Mouse (Mus musculus) liver, embryonic 11.5 days (tissue): Measurements from ENCODE around the gene Ndufb7. TPM values are rescaled to one million over a fixed set of nuclear protein-coding genes. Genes with fewer than 3 reads are reported as not detected.

ENCODE experiments used
- ATAC-seq: fragments of 200-750 bp; cut with Nextera tagmentation; replicated peaks from 2 replicates; pipeline ENCODE4 v1.8.0; 2017; ENCODE audit warnings: moderate number of reproducible peaks, mild to moderate bottlenecking, moderate TSS enrichment, moderate library complexity; ENCODE audit not compliant: low FRiP score
- DNase-seq: peaks from one replicate; pipeline ENCODE4 v3.0.0-alpha.2; 2017; ENCODE audit warnings: low spot score
- H3K27ac ChIP-seq: fragments of 300-500 bp; sonication (generic); 2 replicates; pipeline ENCODE4 v1.5.1; 2014; ENCODE audit warnings: mild to moderate bottlenecking, low read depth, low read length, control low read depth
- H3K27me3 ChIP-seq: fragments of 300-500 bp; sonication (generic); replicated peaks from 2 replicates; pipeline ENCODE4 v1.6.1; 2014; ENCODE audit warnings: low read length, mixed read lengths; ENCODE audit not compliant: control insufficient read depth, insufficient read depth
- H3K36me3 ChIP-seq: fragments of 300-500 bp; sonication (generic); 2 replicates; pipeline ENCODE4 v1.6.1; 2014; ENCODE audit warnings: mild to moderate bottlenecking, low read length, moderate library complexity, mixed read lengths; ENCODE audit not compliant: control insufficient read depth, insufficient read depth
- H3K4me1 ChIP-seq: fragments of 300-500 bp; sonication (generic); replicated peaks from 2 replicates; pipeline ENCODE4 v1.6.1; 2014; ENCODE audit warnings: low read length, mixed read lengths; ENCODE audit not compliant: control insufficient read depth, insufficient read depth
- H3K4me2 ChIP-seq: fragments of 300-500 bp; sonication (generic); 2 replicates; pipeline ENCODE4 v1.6.1; 2014; ENCODE audit warnings: mild to moderate bottlenecking, control low read depth, moderate library complexity
- H3K4me3 ChIP-seq: fragments of 300-500 bp; sonication (generic); 2 replicates; pipeline ENCODE4 v1.5.1; 2014; ENCODE audit warnings: low read depth, low read length, control low read depth
- H3K9ac ChIP-seq: fragments of 300-500 bp; sonication (generic); 2 replicates; pipeline ENCODE4 v1.6.1; 2014; ENCODE audit warnings: low read depth, low read length, control low read depth
- H3K9me3 ChIP-seq: fragments of 300-500 bp; sonication (generic); 2 replicates; pipeline ENCODE4 v1.6.1; 2016; ENCODE audit warnings: low read length, inconsistent platforms, mixed read lengths; ENCODE audit not compliant: control insufficient read depth
- WGBS: fragments of 180-500 bp; shearing (Covaris S2); extraction: QIAGEN DNeasy Blood & Tissue Kit; methylation state at CpG from one replicate; pipeline ENCODE4 v1.1.7; 2014; 5-methylcytosine and 5-hydroxymethylcytosine counted together
- polyA plus RNA-seq: library from polyadenylated mRNA; unstranded; fragments of >200 nt; fragmentation: Nextera tagmentation; extraction: Ambion mirVana; gene quantifications from 2 replicates; pipeline ENCODE4 v1.2.1, GENCODE M21; 2014

Ndufb7 gene
- polyA plus RNA-seq, 1 experiment from 2014 or later: 354 TPM

- Histone ChIP-seq H3K36me3 (no peaks in the 10 kb centered on the region), H3K27me3 (no peaks in the 10 kb centered on the region), H3K9ac (no peak overlapping the region), H3K27ac (no peak overlapping the region; the same call in 1 of the 2 replicates), H3K4me2 (no peak overlapping the region), H3K9me3 (no peaks in the 10 kb centered on the region), H3K4me3 (no peak overlapping the region), H3K4me1 (peaks cover 22% of the 10 kb centered on the region)
- 80% methylated on average over 2 of the region's 2 CpGs for WGBS
- DNase-seq (no peak), ATAC-seq (no peak)
These were observed 36.2 kb downstream of the Ndufb7 start for GRCm38 (mm10) chr8:83602650-83603029.

- ATAC-seq (peak; percentile 92), DNase-seq (peak; percentile 100)
- H3K36me3 ChIP-seq: peaks cover 26% of the 10 kb centered on the region; the same call in 1 of the 2 replicates
- peak within 1 kb of the TSS; percentile 94 for H3K4me2 ChIP-seq
- H3K27ac ChIP-seq: peak within 1 kb of the TSS; percentile 98
- H3K27me3 ChIP-seq: no peaks in the 10 kb centered on the region
- under 1% methylated on average over 68 of the region's 69 CpGs for WGBS
- H3K4me1 ChIP-seq: peaks cover 21% of the 10 kb centered on the region
- peak within 1 kb of the TSS; percentile 84 for H3K4me3 ChIP-seq
- peak within 1 kb of the TSS; percentile 96 for H3K9ac ChIP-seq
- H3K9me3 ChIP-seq: no peaks in the 10 kb centered on the region
These were observed 41.4 kb downstream of the Ndufb7 start, which contains the start of the genes Tecr and Dnajb1 for GRCm38 (mm10) chr8:83607661-83608397. Tecr (minus strand) TSS chr8:83607971. Dnajb1 (plus strand) TSS chr8:83608193.

- no peaks in the 10 kb centered on the region for H3K27me3 ChIP-seq
- no peaks in the 10 kb centered on the region for H3K9me3 ChIP-seq
- H3K4me3 ChIP-seq: peak overlapping the region; percentile 84
- H3K4me1 ChIP-seq: peaks cover 21% of the 10 kb centered on the region
- peak overlapping the region; percentile 94 for H3K4me2 ChIP-seq
- H3K36me3 ChIP-seq: peaks cover 26% of the 10 kb centered on the region; the same call in 1 of the 2 replicates
- H3K9ac ChIP-seq: peak overlapping the region; percentile 96
- under 1% methylated on average over 51 of the region's 51 CpGs for WGBS
- peak overlapping the region; percentile 98 for H3K27ac ChIP-seq
- ATAC-seq (peak; percentile 78), DNase-seq (peak; percentile 81)
These were observed 41.9 kb downstream of the Ndufb7 start for GRCm38 (mm10) chr8:83608398-83608829.

- peaks cover 31% of the 10 kb centered on the region; the same call in 1 of the 2 replicates for H3K36me3 ChIP-seq
- DNase-seq (no peak), ATAC-seq (no peak)
- peak overlapping the region; percentile 98 for H3K27ac ChIP-seq
- H3K27me3 ChIP-seq: no peaks in the 10 kb centered on the region
- no peaks in the 10 kb centered on the region for H3K9me3 ChIP-seq
- H3K4me1 ChIP-seq: peaks cover 21% of the 10 kb centered on the region
- peak overlapping the region; percentile 96 for H3K9ac ChIP-seq
- peak overlapping the region; percentile 84 for H3K4me3 ChIP-seq
- WGBS: 27% methylated on average over 9 of the region's 9 CpGs
- H3K4me2 ChIP-seq: peak overlapping the region; percentile 94
These were observed 42.6 kb downstream of the Ndufb7 start for GRCm38 (mm10) chr8:83609086-83609485.

GRCm38 (mm10) chr8:83609547-83610180 is 43.2 kb downstream of the Ndufb7 start:
- peak overlapping the region; percentile 94 for H3K4me2 ChIP-seq
- H3K4me1 ChIP-seq: peaks cover 21% of the 10 kb centered on the region
- peak overlapping the region; percentile 84 for H3K4me3 ChIP-seq
- 84% methylated on average over 10 of the region's 10 CpGs for WGBS
- DNase-seq (no peak), ATAC-seq (no peak)
- peaks cover 31% of the 10 kb centered on the region; the same call in 1 of the 2 replicates for H3K36me3 ChIP-seq
- H3K27ac ChIP-seq: no peak overlapping the region
- H3K9ac ChIP-seq: peak overlapping the region; percentile 96
- no peaks in the 10 kb centered on the region for H3K27me3 ChIP-seq
- no peaks in the 10 kb centered on the region for H3K9me3 ChIP-seq

GRCm38 (mm10) chr8:83611921-83612320 is 45.5 kb downstream of the Ndufb7 start:
- Histone ChIP-seq H3K4me3 (no peak overlapping the region), H3K9ac (no peak overlapping the region), H3K4me1 (peaks cover 17% of the 10 kb centered on the region), H3K4me2 (no peak overlapping the region), H3K27me3 (no peaks in the 10 kb centered on the region), H3K36me3 (peaks cover 31% of the 10 kb centered on the region; the same call in 1 of the 2 replicates), H3K9me3 (no peaks in the 10 kb centered on the region), H3K27ac (no peak overlapping the region)
- DNase-seq: no peak
- ATAC-seq: no peak
- 93% methylated on average over 4 of the region's 4 CpGs for WGBS

GRCm38 (mm10) chr8:83613695-83614094 is 47.2 kb downstream of the Ndufb7 start:
- H3K27me3 ChIP-seq: no peaks in the 10 kb centered on the region
- H3K9ac ChIP-seq: no peak overlapping the region
- H3K4me1 ChIP-seq: peaks cover 13% of the 10 kb centered on the region
- H3K36me3 ChIP-seq: peaks cover 31% of the 10 kb centered on the region; the same call in 1 of the 2 replicates
- no peak for ATAC-seq
- H3K4me2 ChIP-seq: no peak overlapping the region
- H3K27ac ChIP-seq: no peak overlapping the region
- WGBS: 94% methylated on average over 4 of the region's 4 CpGs
- H3K4me3 ChIP-seq: no peak overlapping the region
- no peaks in the 10 kb centered on the region for H3K9me3 ChIP-seq
- no peak for DNase-seq

- H3K4me2 ChIP-seq: no peak overlapping the region
- H3K27ac ChIP-seq: no peak overlapping the region
- H3K36me3 ChIP-seq: peaks cover 15% of the 10 kb centered on the region; the same call in 1 of the 2 replicates
- H3K4me3 ChIP-seq: no peak overlapping the region
- no peak for DNase-seq
- no peaks in the 10 kb centered on the region for H3K27me3 ChIP-seq
- H3K9me3 ChIP-seq: no peaks in the 10 kb centered on the region
- 0 out of 2 replicates have a peak, but pooled peaks cover 1% of the 10 kb centered on the region for H3K4me1 ChIP-seq
- ATAC-seq: no peak
- H3K9ac ChIP-seq: no peak overlapping the region
These were observed 50.2 kb downstream of the Ndufb7 start for GRCm38 (mm10) chr8:83616625-83617024.
